Mouse (Mus musculus): ENCODE data around the gene Srf.

DNA sequence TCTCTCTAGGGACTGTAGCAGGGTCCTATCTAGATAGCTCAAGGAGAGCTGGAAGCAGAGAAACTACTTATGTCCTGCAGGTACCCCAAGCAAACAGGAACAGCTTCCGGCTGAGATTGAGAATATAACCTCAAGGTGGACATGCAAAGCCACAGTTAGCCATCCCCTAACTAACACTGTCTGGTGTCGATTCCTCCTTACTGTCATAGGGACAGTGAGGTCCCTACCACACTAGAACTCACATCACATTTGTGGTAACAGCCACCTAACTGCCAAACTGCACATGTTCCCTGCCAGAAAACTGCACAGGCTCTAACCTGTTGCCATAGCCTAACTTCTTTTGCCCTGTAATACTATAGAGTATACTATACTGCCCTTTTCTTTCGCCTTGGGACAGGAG, 2.0 kb downstream of the Srf start:
- TF ChIP-seq CTCF (IDR thresholded peaks at IDR 0.05; ENCODE audit: low read depth, low read length) (no peak), POLR2A (IDR thresholded peaks at IDR 0.05; ENCODE audit: extremely low read depth, insufficient read depth, low read length) (no peak)
